Mouse (Mus musculus) heart, postnatal 4 days (tissue): Measurements from ENCODE around the gene Qsox2. TPM values are rescaled to one million over a fixed set of nuclear protein-coding genes. Genes with fewer than 3 reads are reported as not detected.
A peak's percentile ranks its signal among the peaks of the same experiment; 100 is the strongest.

Source experiments
- DNase-seq: peaks from one replicate; pipeline ENCODE4 v3.0.0; 2021
- total RNA-seq, 2 experiments: library from RNA; stranded (reverse); gene quantifications; 2 replicates each; pipeline ENCODE4 v1.2.3; 2021

Gene Qsox2
- total RNA-seq, result 10 to 100 TPM; 11.2 to 12.1 TPM

DNA sequence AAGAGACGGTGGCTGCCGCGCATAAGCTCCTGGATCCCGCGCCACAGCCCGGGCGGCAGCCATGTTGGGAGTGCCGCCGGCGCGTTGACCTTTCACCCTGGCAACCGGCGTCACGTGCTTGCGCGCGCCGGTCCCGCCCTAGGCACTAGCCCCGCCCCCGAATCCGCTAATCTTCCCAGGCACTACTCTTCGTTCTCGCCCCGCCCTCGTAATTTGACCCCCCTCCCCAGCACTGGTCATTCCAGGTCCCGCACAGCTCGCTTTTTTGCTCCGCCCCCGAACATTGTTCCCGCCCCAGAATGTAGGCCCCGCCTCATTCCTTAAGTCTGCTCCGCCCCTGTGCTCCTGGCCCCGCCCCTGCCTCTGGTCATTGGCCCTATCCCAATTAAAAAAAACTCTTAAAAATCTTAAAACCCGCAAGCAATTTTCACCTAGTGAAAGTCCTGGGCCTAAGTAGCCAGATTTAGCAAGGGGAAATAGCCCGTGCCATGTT lies at the start of gene Qsox2:
TSS of gene Qsox2 (minus strand) at position 236 of the 493 bp plus-strand sequence.
- peak; percentile 96 for DNase-seq

DNA sequence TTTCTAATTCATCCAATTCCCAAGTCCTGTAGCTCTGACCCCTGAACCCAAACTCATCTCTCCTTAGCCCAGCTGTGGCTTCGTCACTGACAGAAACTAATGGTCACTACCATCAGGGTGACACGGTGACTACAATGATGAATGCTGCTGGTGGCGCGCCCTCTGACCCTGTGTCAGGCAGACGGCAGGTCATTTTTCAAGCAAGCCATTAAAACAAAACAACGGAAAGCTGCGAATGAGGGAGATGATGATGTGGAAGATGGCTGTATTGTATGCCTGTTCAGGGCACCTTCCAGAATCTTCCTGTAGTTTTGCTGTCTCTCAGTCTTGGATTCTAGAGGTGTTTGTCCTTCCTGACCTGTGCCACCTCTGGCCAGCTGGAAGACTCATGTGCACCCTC lies 49.1 kb upstream of the Qsox2 start:
- DNase-seq, result no peak

DNA sequence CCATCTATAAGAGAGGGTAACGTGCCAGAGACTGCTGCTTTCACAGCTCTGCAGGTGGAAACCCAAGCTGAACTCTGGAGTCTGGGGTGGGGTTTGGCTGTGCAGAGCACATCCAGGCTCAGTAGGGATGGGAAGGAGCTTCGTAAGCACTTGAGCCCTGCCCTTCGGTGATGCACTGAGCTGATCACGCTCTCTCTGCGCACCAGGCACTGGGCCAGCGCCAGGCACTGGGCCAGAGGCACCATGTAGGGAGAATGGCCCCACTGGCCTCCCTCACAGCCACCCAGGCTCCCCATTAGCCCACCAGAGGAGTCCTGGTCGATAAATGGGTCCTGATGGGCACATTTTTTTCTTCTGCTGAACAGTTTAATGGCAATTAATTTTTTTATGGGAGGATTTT lies 48.5 kb upstream of the Qsox2 start:
- DNase-seq, result peak; percentile 79

DNA sequence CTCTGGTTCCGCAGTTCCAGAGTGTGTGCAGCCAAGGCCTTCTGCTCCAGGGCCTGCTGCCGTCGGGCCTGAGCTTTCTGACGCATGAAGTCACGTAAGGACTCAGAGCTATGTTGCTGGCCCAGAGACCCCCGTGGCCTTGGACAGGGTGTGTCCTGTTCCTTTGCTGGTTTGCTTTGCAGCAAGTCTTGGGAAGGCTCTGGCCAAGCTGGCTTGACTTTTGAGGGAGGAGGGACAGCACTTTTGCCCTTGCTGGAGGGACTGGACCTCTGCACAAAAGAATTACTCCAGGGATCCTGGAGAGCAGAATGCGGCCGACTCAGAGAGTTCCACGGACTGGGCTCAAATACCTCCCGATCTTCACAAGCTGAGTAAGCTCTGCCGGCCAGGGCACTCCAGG lies 43.3 kb upstream of the Qsox2 start:
- DNase-seq, result no peak

DNA sequence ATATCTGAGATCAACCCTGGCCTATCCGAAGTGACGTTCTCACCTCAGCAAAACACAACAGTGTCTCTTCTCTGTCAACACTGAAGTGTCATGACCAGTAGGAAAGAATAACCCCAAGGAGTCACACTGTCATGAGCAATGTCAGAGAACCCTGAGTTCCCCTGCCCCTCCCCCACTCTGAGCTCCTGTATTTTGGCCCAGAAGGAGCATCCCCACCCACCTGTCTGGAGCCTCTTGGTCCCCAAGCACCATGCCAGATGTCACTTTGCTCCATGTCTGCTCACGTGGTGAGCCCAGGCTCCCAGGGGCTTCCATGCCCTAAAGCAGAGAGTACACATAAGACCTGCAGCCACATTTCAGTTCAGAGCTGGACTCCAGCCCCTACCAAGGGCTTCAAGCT lies 42.4 kb upstream of the Qsox2 start:
- DNase-seq, result no peak

DNA sequence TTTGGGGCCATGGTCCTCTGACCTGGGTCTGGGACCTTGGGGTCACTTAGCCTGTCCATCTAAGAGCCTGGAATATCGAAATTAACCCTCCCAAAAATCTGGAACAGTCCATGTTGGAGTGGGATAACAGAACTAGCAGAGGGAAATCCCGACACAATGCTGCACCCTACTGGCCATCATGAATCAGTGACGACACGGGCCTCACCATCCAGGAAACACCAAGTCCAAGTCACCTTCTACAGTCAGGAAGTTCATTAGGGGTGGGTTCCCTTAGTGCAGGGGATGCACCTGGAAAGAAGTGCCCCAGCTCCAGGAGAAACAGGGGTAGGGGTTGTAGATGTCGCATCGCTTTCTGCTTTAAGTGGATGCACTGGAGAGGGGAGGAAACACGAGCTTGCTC lies 36.3 kb upstream of the Qsox2 start:
- DNase-seq, result peak; percentile 73

DNA sequence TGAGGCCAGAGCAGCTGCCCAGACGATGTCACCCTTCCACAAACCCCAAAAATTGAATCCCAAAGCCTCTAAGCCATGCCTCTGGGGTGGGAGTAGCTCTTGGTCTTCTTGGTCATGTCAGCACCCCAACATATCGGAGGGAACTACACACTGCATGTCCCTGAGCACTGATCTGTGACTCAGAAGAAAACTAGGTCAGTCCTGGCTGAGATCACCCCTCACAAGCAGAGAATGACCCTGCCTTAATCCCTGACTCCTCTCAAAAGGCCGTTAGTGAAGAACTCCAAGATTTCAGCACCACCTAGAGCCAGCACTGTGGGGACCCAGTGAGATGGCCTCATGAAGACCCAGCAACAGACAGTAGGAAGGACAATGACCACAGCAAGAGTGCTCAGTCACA lies 30.9 kb upstream of the Qsox2 start:
- no peak for DNase-seq

DNA sequence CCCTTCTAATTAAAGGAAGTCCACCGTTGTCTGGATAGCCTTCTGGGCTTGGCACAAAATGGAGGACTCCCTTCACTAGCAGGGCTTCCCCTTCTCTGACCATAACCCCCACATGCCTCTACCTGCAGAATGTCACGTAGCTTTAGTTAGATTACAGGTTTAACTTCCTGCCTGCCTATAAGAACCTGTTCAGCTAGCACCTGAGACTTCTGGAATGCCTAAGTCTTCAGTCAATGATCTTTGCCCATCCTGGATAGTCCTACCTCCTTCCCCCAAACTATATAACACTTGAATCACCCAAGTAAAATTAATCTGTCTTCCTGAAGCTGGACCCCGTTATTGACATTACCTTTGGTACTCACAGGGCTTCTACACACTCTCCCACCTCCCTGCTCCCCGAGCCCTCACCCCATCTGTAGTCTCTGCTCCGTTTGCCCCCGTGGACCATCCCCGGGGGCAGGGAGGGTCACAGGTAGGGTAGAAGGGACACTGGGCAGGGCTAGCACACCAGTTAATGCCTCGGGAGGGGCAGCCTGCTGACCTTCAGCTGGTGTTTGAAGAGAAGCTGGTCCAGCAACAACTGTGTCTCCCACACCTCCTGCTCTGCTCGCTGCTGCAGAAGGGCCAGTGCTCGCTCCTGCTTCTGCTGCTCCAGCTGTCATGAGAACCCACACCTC lies 28.9 kb upstream of the Qsox2 start:
- DNase-seq, result no peak

DNA sequence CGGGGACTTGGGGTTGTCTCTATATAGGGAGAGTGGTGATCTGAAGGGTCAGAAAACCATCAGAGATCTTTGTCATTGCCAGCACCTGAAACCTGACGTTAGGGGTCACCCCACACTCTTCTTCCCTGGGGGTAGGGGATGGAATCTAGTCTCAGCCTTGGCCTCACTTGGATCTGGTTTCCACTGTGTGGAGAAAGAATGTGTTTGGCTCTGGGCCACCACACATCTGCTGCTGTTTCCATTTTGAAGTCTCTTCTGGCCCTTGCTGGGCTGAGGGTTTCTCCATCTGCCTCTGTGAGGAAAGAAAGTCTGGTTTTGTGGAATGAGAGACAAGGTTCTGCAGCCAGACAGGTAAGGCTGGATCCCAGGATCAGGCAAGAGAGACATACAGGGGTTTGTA lies 27.8 kb upstream of the Qsox2 start:
- DNase-seq, result peak; percentile 25

DNA sequence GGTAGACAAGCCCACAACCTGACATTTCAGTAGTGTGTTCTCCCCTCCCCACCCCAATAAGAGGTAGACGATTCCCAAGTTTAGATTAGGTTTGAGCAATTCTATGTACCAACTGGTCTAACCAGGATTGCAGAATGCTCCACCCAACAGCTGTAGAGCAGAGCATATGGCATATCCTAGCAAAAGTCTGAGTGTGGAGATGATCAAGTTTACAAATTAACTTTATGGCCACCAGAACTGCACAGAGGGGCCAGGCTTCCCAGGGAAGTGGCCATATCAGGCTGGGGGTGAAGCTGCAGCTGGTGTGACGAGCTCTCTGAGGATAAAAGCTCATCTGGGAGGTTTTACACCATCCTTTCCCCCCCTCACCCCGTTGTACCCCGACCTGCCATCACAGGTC lies 27.3 kb upstream of the Qsox2 start:
- no peak for DNase-seq

DNA sequence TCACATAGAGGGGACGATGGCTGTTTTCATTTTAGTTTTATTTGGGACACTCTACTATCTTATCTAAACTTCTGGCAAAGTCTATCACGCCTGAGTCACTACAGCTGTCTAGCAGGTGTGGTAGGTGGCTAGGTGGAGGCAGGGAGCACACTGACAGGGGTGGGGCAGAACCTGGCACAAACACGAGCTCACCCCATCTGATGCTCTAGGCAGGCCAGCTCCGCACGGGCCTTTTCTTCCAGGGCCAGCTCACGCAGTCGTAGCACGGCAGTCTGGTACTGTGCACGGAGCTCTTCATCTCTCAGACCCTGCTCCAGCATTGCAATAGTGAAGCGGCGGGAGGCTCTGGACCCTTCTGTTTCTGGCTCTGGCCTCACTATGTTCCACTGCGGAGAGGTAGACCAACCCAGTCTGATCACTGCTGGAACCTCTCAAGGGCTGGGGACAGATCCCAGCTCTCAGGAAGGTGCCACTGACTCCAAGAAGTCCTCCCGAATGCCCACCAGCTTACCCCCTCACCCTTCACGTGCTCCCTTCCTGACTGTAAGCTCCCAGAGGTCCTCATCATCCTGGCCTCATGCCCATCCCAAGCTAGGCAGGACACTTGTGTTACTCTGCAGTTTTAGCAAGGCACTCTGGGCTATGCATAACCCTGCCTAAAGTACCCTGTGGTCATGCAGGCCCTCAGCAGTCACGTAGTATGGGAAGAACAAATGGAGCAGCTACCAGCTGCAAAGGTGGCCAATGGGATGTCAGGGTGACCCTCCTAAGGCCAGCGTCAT lies 20.2 kb upstream of the Qsox2 start:
- DNase-seq, result no peak

DNA sequence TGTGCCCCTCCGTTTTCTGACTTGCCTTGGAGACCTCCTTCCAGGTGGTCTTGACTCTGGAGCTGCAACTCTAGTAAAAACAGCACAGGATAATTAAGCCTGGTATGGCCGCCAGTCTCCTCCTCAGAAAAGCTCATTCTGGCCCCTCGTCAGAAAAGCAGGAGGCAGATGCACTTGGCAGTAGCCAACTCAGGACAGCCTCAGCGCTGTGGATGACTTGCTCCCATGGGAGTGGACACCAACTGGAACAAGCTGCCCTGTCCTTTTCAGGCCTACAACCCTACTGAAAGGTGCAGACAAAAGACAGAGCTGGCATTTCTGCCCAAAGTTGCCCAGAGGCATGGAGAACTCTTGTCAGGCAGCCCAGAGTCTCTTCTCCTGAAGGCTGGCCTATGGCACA lies 17.5 kb upstream of the Qsox2 start:
- no peak for DNase-seq

DNA sequence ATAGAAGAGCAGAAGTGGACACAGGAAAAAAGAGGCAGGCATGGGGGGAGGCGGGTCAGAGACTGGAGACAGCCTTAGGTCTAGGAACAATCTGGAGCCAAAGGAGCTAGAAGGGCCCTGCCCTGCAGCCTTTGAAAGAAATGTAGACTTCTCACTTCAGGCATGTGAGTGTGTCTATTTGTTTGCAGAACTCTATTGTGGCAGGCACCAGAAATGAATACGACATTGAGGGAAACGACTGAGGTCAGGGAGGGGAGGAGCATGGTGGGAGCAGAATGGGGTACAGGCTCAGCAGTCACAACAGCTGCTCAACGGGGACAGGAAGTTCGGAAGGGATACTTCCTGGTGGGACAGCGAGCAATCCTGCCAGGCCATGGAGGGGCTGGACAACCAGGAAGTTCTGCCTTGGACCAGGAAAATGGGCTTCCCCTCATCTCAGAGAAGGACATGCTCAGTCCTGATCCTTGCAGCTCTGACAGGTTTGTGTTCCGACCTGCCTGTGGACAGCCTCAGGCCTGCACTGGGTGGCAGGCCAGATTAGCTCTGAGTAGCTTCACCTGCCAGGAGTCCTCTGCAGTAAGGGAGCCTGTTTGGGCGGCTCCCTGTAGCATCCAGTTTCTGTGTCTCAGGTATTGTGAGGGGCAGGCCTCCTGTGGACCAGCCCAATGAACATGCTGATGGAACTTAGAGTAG lies 15.3 kb upstream of the Qsox2 start:
- no peak for DNase-seq

DNA sequence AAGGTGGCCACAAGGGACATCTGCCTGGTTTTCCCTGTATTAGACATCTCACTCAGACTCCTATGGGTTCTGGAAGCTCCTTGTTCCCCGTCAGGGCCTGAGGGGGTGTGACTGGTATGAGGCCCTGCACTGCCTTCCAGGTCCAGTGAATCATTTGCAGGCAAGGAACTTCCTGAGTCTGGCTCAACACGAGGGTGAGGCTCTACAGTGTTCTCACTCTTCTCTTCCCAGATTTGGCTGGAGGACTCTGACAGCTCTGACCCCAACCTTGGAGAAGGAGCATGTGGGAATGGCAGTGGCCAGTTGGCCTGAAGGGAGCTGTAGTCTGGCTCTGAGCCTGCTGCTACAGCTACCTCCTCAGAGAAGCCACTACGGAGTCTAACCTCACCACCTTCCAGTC lies 10.2 kb upstream of the Qsox2 start:
- no peak for DNase-seq

DNA sequence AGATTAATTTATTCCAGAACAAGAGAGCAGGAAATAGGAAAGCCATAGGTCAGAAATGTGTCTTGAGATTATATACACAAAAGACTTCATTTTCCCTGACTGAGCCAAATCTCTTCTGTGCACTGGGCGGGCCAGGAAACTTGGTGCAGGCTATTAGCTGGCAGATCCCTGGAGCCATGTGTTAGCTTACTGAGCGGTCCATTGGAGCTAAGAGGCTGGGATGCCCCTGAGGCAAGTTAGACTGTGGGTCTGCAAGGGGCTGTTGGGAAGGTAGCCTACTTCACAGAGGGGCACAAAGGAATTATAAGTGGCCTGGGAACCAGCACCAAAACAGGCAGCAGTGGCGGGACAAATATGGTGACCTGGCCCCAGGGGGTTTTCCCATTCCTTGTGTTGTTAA lies 3.5 kb upstream of the Qsox2 start:
- DNase-seq, result no peak

DNA sequence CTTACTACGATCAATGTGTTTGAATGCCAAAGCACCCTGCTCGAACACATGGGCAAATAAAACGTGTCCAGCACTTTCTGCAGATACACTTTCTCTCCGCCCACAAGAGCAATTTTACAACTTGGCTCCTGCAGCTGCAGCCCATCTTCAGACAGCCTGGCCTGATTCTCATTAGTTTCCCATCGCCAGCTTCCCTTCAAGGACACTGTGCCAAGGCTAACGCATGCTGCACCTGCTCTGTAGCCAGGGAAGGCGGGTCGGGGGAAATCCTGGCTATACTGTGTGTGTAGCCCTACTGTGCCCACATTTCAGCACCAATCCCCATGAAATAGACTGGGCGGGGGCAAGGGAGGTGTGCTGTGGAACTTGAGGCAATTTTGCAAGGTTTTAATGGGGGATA lies 3.0 kb upstream of the Qsox2 start:
- no peak for DNase-seq

DNA sequence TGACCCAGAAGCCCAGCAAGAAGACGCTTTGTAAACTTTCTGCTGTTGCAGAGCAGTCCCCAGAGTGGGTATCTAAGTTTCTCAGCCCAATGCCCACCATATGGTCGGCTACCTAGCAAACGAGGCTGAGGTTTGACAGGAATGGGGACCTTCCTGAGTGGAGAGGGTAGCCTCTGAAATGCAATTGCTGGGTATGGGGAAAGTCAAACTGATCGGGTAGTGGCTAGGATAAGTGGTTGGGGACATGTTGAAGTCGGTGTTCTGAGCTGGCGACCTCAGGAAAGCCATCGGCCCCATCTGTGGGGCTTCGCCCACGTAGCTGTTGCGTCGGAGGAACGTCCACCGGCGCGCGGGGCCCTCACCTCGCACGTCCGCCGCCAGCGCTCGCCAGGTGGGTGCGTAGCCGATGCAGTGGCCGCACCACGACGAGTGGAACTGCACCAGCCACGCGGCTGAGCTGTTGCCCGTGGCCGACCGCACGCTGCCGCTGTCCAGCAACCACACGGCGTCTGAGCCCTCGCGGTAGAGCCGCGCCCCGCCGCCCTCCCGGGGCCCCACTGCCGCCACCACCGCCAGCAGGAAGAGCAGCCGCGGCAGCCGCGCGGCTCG lies 540 bp downstream of the Qsox2 start:
- no peak for DNase-seq

DNA sequence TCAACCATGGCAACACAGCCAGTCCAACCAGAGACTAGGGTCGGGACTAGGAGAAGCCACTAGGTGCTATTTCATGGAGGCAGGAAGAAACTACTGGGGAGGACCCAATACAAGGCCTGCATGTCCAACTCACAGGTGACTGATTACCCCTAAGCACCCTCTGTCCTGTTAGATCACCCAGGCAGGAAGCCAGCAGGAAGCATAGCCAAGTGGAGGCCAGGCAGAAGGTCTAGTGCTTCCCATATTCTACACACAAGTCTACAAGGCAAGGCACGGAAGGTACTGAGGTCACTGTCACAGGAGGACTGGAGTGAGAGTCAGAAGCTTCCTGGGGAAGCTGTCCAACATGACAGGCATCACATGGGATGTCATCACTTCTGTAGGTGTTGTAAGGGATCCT lies 2.6 kb downstream of the Qsox2 start:
- peak; percentile 32 for DNase-seq

DNA sequence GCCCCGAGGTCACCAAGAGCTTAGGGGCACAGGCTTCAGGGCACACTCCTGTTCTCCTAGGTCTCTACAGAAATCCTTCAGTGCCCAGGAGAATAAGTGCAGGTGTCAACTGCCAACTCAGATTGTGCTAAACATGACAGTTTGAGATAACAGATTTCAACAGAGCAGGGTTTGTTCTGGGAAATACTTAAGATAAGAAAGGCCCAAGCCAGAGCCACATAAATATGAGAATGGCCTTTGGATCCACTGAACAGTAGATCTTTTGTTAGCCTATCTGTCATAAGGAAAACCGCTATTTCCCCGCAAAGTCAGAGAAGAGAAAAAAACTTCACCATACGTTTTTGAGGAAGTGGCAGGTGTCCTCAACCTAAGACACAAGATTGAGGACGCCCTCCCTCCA lies 3.1 kb downstream of the Qsox2 start:
- DNase-seq, result no peak

DNA sequence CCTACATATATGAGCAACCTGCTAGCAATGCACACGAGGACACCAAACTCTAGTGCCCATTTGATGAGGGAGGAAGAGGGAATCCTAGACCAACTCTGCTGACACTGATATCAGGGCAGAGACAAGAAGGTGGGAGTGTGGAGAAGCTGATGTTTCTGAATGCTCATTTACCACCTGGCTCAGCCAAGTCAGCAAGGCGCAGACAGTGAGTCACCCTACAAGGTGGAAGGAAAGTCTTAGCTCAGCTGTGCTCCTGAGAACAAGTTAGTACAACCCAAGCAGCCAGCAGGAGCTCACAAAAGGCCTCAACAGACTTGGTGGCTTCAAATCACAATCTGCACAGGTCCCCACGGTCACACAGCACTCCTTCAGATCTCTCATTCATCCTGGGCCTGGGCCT lies 6.0 kb downstream of the Qsox2 start:
- DNase-seq, result no peak

DNA sequence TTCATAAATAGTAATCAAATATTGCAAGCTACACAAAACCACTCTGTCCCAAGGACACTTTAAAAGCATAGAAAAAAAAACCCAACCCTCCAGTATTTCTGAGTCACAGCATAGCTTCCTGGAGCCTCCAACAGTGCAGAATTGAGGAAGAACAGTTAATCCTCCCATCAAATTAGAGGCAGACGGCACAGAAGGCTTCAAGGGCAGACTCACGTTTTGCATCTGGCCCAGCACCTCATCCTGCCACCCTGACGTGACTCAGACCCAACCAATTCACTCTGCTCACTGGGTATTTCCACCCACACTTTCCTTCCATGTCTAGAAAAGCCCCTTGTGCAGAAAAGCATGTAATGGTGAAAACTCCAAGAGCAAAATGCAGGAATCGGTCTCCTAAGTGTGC lies 7.1 kb downstream of the Qsox2 start:
- DNase-seq, result no peak

DNA sequence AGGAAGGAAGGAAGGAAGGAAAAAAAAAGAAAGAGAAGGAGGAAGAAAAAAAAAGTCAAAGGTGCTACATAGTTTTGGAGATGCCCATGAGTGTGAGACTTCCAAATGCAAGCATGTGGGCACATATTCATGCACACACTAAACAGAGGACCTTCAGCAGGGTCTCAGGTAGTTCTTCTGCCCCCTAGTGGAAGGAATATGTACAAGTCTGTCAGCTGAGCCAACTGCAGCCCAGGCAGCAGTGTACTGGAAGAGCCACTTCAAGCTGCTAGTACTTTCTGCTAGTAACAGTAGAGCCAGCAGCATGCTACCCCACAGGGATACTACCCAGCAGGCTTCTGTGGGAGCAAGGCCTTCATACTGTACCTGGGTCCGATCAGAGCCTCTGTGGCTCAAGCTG lies 9.5 kb downstream of the Qsox2 start:
- DNase-seq, result peak; percentile 55

DNA sequence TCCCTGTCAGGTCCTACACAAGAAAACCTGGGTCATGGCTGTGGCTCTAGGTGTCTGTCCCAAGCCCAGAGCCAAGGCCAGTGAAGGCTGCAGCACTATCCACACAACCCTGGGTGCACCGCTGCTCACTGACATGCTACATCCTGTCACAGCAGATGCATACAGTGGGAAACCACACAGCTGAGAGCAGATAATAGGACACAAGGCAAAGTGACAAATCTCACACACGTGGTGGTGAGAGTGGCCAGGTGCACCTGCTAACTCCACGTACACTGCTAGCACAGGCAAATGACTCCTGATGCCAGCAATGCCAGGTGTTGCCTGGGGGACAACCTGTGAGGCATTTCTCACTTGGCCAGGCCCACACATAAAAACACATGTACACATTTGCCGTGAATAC lies 12.1 kb downstream of the Qsox2 start:
- no peak for DNase-seq
